In the genomic region with DNA sequence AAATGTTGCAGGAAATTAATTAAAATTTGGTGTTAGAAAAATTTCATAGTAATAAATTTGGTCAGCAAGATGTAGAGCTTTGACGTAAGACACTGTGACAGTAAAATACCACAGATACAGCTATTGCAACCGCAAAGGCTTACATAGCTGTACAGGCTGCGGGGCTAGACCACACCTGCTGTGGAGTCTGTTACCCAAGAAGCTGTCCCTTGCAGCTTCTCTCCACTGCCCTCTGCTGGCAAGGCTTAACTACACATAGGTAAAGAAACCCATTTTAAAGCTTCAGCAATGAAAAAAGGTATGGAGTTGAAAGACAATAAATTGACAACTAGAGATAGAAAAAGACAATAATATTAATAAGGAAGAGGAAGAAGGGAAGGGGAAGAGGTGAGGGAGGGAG, we compare ENCODE assay signal across 8 mouse cellular contexts. TPM values are rescaled to one million over a fixed set of nuclear protein-coding genes. Genes with fewer than 3 reads are reported as not detected.
DNase-seq lines count a peak whose midpoint lies in the region; ATAC-seq and TF ChIP-seq lines count a peak whose summit lies in the region.

No protein-coding gene starts in this region.

- no peak overlapping the region for H3K4me2 ChIP-seq in limb, embryonic 14.5 days (replicated peaks; ENCODE audit: low read depth, low read length, severe bottlenecking)

- no peak for DNase-seq in frontal cortex, postnatal 10 days (ENCODE audit: low spot score in 2 of 2)
- peak; percentile 69 for DNase-seq in urinary bladder, postnatal 14 days (ENCODE audit: low spot score)
- DNase-seq in urinary bladder, postnatal 10 days (ENCODE audit: low spot score) = no peak
- DNase-seq in cerebellum, postnatal 14 days = peak; percentile 57 to 62
- peak; percentile 74 for DNase-seq in kidney, adult 2 months
- DNase-seq in limb, embryonic 14.5 days (ENCODE audit: low spot score) = peak; percentile 56

- no peaks in the 10 kb centered on the region for H3K9me3 ChIP-seq in limb, embryonic 14.5 days (ENCODE audit: control insufficient read depth, low read length)

- H3K36me3 ChIP-seq in kidney, adult 2 months (ENCODE audit: control insufficient read depth, insufficient read depth, low read length) = no peaks in the 10 kb centered on the region
- H3K36me3 ChIP-seq in limb, embryonic 14.5 days (ENCODE audit: control insufficient read depth, insufficient read depth, low read length) = no peaks in the 10 kb centered on the region
- no peaks in the 10 kb centered on the region for H3K36me3 ChIP-seq in small intestine, adult 2 months (ENCODE audit: control insufficient read depth, insufficient read depth, low read length)

- no peak overlapping the region for H3K4me3 ChIP-seq in kidney, adult 2 months (ENCODE audit: insufficient read depth, low read depth, low read length)
- H3K4me3 ChIP-seq in limb, embryonic 14.5 days (replicated peaks; ENCODE audit: low read length) = no peak overlapping the region
- no peak overlapping the region for H3K4me3 ChIP-seq in small intestine, adult 2 months (ENCODE audit: low read depth, low read length)

- no peaks in the 10 kb centered on the region for H3K27me3 ChIP-seq in kidney, adult 2 months (replicated peaks; ENCODE audit: control insufficient read depth, insufficient read depth, low read length)
- no peaks in the 10 kb centered on the region for H3K27me3 ChIP-seq in limb, embryonic 14.5 days (ENCODE audit: control insufficient read depth, insufficient read depth, low read length)
- no peaks in the 10 kb centered on the region for H3K27me3 ChIP-seq in small intestine, adult 2 months (ENCODE audit: control insufficient read depth, insufficient read depth, low read length)

- H3K9ac ChIP-seq in limb, embryonic 14.5 days (ENCODE audit: low read depth, low read length, severe bottlenecking) = no peak overlapping the region

- ATAC-seq in frontal cortex, adult (ENCODE audit: low TSS enrichment) = peak; percentile 93
- ATAC-seq in limb, embryonic 14.5 days (ENCODE audit: low FRiP score, low read depth) = no peak

- 50% methylated on average over 3 of the region's 3 CpGs for WGBS in kidney, adult 2 months
- 55% methylated on average over 3 of the region's 3 CpGs for WGBS in limb, embryonic 14.5 days
- 46% methylated on average over 3 of the region's 3 CpGs for WGBS in small intestine, adult 2 months

- H3K4me1 ChIP-seq in kidney, adult 2 months (ENCODE audit: control insufficient read depth, insufficient read depth, low read length) = no peaks in the 10 kb centered on the region
- no peaks in the 10 kb centered on the region for H3K4me1 ChIP-seq in limb, embryonic 14.5 days (ENCODE audit: control insufficient read depth, insufficient read depth, low read length)
- no peaks in the 10 kb centered on the region for H3K4me1 ChIP-seq in small intestine, adult 2 months (ENCODE audit: control insufficient read depth, insufficient read depth, insufficient read length, low read length)

- TF ChIP-seq POLR2A in kidney, adult 2 months (IDR thresholded peaks at IDR 0.05; ENCODE audit: low read depth, low read length) = no peak
- no peak for TF ChIP-seq POLR2A in limb, embryonic 14.5 days (IDR thresholded peaks at IDR 0.05; ENCODE audit: borderline replicate concordance, extremely low read depth, insufficient read depth, insufficient read length)
- TF ChIP-seq POLR2A in small intestine, adult 2 months (IDR thresholded peaks at IDR 0.05; ENCODE audit: low read depth, low read length) = no peak

- peak; percentile 83 for TF ChIP-seq CTCF in kidney, adult 2 months (conservative IDR thresholded peaks at IDR 0.05; ENCODE audit: insufficient read depth, insufficient read length, low read depth, low read length)
- TF ChIP-seq CTCF in small intestine, adult 2 months (IDR thresholded peaks at IDR 0.05; ENCODE audit: extremely low read depth, insufficient read length, insufficient replicate concordance, low read depth, low read length) = peak; percentile 71; the same call in 1 of the 2 replicates

- H3K27ac ChIP-seq in kidney, adult 2 months (ENCODE audit: insufficient read depth, low read depth, low read length) = no peak overlapping the region
- H3K27ac ChIP-seq in limb, embryonic 14.5 days (replicated peaks; ENCODE audit: low read depth, low read length) = no peak overlapping the region
- no peak overlapping the region for H3K27ac ChIP-seq in small intestine, adult 2 months (ENCODE audit: insufficient read depth, low read depth, low read length)

RNA-seq across cellular contexts. Expression of gene Ifi44l, which starts 8.4 kb away (rescaled TPM):
- 0.16 and 0.27 TPM in 2 replicates for polyA plus RNA-seq in kidney, adult 2 months (2012; rRNA removed)
- polyA plus RNA-seq in limb, embryonic 14.5 days (2012; rRNA removed) = 0.05 and 0.06 TPM in 2 replicates
- polyA plus RNA-seq in limb, embryonic 14.5 days (2014; fragmentation: Nextera tagmentation; extraction: Ambion mirVana) = 0.23 TPM in 1 of 2 replicates, not detected in the other
- polyA plus RNA-seq in small intestine, adult 2 months (2012; rRNA removed) = not detected in 2 replicates

RNA-seq across cellular contexts. Expression of gene Ifi44, which starts 21.3 kb away (rescaled TPM):
- polyA plus RNA-seq in kidney, adult 2 months (2012; rRNA removed) = 11.3 and 15.8 TPM in 2 replicates
- polyA plus RNA-seq in limb, embryonic 14.5 days (2012; rRNA removed) = 0.50 and 0.54 TPM in 2 replicates
- polyA plus RNA-seq in limb, embryonic 14.5 days (2014; fragmentation: Nextera tagmentation; extraction: Ambion mirVana) = 0.30 and 0.41 TPM in 2 replicates
- 0.44 and 2.7 TPM in 2 replicates for polyA plus RNA-seq in small intestine, adult 2 months (2012; rRNA removed)

Comparison
In these comparisons a context has a peak if more than half of its experiments do, and no peak if none do; other contexts are left out.
1. DNase-seq: peak in urinary bladder, postnatal 14 days (single experiment), cerebellum, postnatal 14 days (2 of 2), kidney, adult 2 months (single experiment) and limb, embryonic 14.5 days (single experiment); none in frontal cortex, postnatal 10 days (0 of 2) and urinary bladder, postnatal 10 days (single experiment).